Mouse (Mus musculus) layer of hippocampus, adult 18-20 months (tissue): ENCODE data around the gene Atg13. TPM values are rescaled to one million over a fixed set of nuclear protein-coding genes. Genes with fewer than 3 reads are reported as not detected.

Source experiments
- DNase-seq, 2 experiments: peaks; one replicate each; pipeline ENCODE4 v3.0.0; 2022; ENCODE audit warnings: low spot score in 2 of 2
- total RNA-seq, 2 experiments: library from RNA; stranded (reverse); gene quantifications; 2 replicates each; pipeline ENCODE4 v1.2.3; 2021

Gene Atg13
- total RNA-seq, 2 experiments from 2014 or later = 78.0 to 79.6 TPM

DNA sequence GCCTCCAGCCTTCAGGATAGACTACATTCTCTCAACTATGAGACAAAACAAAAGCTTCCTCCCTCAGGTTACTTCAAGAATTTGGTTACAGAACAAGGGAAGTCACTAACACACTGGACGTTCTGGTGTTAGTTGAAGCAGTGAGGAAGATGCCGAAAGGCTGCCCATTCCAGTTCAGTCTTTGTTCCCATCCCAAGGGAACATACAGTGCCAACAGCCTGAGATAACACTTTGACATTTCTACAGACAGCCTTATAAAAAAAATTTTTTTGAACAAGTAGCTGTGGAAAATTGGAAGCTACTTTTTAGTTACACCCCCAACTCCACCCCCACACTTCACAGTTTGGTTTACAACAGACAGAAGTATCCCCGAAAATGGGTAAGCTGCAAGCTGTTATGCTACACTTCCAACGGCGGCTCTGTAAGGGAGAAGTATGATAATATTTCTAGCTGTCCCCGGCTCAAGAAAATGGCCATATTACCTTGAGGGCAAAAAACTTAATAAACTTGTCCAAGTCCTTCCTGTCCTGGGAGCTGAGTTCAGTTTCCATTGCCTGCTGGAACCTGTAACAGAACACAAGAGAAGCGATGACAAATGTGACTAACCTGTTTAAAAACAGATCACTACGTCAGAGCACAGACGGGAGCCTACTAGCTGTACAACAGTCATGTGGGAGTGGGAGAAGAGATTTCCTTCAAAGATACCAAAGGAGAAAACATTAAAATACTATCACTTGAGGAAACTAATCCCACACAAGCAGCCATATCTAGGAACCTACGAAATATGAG, 14.7 kb downstream of the Atg13 start:
- peak; percentile 53 to 78 for DNase-seq

DNA sequence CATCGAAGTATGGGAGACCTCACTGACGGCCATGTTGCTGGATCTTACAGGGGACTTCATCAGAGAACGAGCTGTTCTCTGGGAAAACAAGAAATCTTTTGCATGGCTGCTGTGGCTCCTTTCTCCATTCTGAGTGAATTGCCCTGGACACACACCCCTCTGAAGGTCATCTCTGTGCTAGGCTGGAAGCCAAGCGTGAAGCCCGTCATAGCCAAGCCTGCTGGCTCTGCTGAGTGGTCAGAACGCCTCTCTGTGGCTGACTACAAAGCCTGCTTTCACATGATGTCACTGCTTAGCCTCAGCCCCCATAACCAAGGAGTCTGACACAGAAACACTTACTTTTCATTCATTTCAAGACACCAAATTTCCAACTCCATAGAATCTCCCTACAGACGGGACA, 20.9 kb downstream of the Atg13 start:
- peak in 1 of 2 experiments; percentile 59 for DNase-seq

DNA sequence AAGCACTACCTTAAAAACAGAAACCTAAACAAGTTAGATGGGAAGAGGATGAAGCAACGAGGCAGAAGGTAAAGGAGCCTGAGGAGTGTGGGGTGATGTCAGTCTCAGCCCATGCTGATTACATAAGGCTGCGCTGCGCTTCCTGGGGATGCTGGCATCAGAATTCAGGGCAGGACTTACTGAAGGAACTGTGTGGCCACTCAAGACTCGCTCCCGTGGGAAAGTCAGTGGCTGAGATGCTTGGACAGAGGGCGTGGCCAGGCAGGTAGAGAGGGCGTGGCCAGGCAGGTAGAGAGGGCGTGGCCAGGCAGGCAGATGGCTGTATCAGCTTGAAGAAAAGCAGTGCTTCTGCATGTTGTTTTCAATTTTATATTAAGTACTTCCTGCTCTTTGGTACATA, 26.5 kb downstream of the Atg13 start:
- DNase-seq = no peak

DNA sequence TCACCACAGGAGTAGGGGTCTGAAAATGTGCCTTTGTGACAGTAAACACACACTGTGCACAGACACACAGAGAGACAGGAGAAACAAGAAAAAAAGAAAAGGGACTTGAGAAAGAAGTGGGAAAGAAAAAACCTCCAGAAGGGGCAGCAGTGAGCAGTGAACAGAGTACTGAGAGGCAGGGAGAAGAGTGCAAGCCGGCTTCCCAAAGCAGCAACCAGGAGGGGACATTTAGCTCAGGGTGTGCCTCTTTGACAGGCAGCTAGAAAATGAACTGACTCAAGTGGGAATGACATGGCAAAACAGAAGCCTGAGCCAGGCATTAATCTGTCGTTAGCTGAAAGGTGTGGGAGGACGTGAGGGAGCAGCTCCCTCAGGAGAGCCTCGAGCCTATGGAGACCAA, 27.5 kb downstream of the Atg13 start:
- DNase-seq = peak; percentile 44 to 75

DNA sequence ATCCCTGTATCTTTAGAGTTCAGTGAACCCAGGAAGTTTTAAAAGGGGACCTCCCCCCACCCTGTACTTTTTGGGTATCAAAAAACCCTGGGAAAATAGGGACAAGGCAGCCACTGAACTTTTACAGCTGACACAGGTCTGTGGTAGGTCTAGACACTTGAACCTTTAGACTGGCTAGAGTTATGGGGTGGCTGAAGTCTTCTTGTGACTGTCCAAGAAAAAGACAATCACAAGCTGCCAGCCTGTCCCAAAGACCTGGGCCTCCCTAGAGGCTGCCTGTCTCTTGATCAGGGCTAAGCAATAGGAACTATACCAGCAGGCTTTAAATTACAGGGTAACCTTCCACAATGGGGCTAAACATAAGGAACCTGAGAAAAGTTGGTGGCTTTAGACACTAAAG, 33.4 kb downstream of the Atg13 start:
- no peak for DNase-seq

DNA sequence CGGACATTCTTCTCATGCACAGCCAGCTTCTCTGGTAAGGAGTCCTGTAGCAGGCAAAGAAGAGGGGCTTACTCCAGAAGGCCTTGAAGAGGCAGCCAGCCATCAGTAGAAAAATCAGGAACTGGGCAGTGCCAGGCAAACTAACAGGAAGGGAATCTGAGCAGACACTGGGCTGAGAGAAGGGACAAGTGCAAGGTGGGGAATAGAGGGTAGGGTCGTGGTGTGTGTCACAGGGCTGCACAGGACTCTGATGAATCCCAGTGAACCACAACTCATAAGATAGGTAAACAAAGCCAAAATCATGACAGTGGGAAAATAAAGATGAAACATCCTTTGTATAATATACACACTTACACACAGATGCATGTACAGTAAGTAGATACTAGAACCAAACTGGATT, 34.0 kb downstream of the Atg13 start:
- no peak for DNase-seq

DNA sequence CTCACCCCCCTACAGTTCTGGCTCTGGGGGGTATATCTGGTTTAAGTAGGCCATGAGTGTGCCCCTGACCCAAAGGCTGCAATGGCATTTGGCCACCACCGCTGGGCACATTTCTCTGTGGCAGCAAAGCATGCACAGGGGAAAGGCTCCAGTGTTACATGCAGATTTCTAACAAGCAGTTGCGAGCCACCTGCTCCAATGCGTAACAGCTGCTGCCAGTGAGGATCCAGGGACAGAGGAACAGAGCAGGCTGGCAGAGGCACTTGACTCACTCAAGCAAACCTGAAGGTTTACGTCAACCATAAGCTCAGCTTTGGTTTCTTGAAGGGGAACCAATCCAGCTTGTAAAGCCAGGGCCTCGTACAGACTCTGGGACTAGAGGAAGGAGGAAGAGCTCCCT, 35.5 kb downstream of the Atg13 start:
- peak; percentile 49 to 58 for DNase-seq

DNA sequence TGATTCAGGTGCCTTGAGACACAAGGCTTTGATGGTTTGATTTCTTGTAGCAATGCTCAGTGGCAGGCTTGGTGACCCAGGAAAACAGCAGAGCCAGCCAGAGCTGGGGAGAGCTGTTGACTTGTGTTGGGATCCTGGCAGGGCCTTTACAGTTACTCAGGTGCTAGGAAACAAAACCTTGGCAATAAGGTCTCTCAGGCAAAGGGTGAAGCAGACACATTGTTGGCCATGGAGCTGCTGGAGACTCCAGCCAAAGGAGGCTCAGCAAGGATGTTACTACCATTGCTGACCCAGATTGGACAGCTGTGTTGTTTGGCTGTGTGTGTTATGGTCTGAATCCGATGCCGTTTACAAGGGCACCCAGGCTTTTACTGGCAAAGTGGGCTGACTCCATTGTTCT, 36.8 kb downstream of the Atg13 start:
- no peak for DNase-seq

DNA sequence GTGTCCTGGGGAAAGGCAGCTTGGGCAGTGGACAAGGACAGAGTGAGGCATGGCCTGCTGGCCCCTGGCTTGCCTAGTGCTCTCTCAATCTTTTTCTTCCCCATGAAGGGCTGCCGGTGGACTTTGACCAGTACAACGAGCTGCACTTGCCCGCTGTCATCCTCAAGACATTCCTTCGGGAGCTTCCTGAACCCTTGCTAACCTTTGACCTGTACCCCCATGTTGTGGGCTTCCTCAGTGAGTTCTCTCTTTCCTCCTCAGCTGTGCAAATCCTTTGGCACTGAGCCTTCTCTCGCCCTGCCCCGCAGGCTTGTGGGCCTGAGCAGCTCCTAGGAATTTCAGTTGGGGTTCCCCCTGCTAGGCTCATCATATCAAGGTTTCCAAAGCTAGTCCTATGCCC, 40.3 kb downstream of the Atg13 start:
- no peak for DNase-seq

DNA sequence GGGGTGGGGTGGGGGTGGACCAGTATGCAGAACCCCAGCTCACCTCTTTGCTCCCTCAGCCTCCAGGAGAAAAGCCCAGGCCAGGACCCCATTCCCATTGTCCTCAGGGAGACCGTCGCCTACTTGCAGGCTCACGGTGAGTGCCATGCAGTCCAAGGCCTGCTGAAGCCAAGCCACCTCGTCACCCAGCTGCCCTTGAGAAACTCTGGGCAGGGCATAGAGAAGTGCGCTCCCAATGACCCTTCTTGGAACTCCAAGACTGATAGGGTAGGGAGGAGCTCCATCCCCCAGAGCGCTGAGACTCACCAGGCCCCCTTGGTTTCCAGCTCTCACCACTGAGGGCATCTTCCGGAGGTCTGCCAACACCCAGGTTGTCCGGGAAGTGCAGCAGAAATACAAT, 41.0 kb downstream of the Atg13 start:
- no peak for DNase-seq

DNA sequence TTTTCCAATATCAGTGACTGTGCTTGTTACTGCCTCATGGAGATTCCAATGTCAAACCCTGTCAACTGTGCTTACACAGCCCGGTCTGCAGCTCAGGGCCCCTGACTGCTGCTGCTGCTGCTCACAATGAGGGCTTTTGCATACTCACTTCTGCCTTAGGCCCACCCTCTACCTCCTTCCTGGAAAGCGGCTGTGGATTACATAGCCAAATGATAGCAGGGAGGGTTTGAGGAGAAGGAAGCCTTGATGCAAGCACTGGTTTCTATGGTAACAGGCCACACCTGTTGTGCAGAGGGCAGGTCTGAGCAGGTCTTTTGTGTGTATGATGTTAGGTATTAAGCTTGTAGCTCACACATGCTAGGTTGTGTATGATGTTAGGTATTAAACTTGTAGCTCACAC, 42.6 kb downstream of the Atg13 start:
- DNase-seq = no peak

DNA sequence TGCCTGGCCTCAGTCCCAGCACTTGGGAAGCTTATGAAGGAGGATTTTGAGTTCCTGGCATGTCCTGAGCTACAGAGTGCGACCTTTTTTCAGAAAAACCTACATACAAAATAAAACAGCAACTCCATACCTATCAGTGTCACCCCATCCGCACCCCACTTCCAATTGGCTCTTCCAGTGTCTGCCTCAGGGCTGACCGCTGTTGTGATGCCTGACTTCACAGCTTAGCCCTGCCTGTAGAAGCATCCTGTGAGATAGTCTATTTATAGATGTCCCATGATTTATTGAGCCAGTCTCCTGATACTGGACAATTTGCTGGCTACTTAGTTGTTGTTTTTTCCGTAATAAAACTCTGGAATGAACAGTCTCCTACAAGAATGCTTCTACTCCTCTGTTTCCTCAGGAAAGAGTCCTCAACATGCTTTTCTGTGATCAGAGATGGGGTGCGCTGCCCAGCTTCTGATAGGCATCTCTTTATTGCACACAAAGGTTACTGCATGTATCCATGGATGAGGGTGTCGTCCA, 43.9 kb downstream of the Atg13 start:
- DNase-seq = no peak

DNA sequence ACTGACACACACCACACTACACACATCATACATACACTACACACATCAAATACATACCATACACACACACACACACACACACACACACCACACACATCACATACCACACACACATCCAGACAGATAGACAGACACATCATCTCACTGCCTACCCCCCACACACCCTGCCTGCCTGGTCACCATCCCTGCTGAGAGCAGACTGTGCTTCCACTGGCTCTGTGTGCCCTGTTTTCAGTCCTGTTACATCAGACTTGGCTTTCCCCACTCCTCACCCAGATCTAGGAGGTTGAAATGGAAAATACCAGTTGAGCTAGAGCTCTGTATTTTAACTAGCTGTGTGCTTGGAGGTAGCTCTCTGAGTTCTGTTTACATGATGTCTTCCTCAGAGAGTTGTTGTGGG, 45.6 kb downstream of the Atg13 start:
- DNase-seq = no peak

DNA sequence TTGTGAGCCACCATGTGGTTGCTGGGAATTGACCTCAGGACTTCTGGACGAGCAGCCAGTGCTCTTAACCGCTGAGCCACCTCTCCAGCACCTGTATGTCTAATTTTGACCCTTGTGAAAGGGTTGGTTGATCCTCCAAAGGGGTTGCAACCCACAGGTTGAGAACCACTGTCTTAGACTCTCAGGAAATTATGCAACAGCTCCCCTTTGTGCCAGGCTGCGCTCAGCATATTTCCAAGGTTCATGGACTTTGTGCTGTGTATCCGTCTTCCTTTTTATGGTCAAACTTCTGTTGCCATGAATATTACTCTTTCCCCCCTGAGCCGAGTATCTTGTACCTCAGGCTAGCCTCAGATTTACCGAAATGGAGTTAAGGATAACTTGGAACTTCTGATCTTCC, 49.4 kb downstream of the Atg13 start:
- no peak for DNase-seq

DNA sequence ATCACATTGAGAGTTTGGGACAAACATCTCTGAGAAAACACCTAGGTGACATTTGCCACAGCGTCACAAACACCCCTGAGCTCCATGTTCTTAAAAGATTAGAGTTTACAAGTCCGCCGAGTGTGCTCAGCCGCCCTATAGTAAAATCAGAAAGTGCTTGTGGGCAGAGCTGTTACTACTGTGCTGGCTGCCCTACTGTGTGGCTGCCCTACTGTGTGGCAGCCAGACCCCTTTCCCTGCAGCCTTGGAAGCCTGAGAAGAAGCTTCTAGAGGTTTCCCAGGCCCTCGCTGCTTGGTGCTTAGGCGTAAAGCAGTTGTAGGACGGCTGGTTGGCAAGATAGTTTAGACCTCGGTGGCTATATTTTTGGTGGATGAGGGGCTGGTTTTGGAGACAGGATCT, 50.7 kb downstream of the Atg13 start:
- DNase-seq = no peak

DNA sequence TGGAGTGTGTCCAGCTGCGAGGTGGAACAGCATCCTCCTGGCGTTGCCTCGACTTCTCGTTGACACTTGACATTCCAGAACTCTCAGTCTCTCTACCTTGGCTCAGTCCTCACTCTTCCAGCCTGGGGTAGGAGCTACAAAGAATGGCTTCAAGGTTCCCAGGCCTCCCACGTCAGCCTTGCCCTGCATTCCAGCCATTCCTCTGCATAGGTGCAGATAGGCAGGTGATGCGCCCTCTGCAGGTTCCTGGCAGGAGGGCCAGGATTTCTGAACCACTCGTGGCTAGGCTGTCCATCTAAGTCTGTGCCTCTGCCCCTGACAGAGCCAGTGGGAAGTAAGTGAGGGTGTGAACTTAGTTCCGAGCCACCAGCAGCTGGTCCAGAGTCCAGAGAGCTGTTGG, 53.6 kb downstream of the Atg13 start:
- no peak for DNase-seq

DNA sequence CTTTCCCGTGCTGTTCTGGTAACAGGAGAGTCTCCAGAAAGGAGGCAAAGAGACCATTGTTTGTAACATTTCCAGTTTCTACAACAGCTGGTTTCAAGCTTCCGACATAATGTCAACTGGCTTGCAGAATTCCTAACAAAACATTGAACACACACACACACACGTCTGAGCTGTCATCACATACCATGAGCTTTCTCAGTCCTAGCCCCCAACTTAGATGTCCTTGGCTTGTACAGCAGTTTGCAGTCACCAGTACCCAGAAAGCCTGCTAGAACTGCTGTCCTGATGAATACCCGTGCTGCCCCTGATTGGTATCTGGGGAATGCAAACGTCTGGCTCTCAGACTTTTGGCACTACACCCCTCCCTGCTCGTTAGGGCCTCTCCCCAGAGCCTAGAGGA, 54.5 kb downstream of the Atg13 start:
- DNase-seq = no peak

DNA sequence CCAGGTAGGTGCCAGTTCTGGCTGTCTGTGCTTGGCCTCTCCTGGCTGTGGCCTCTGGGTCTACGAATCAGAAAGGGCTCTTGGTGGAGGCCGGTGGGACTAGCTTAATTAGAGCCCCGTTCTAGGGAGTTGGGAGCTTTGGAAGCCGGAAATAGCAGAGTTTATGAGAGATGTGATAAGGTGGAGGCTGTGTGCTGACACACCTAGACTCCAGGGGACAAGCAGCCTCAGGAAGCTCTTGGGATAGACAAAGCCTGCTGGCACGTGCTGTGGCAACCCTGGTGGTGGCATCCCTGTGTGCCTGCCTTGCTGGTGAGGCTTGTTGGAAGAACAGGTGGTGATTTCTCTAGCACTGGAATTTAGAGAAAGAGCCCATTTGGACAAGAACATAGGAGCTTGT, 55.0 kb downstream of the Atg13 start:
- no peak for DNase-seq

DNA sequence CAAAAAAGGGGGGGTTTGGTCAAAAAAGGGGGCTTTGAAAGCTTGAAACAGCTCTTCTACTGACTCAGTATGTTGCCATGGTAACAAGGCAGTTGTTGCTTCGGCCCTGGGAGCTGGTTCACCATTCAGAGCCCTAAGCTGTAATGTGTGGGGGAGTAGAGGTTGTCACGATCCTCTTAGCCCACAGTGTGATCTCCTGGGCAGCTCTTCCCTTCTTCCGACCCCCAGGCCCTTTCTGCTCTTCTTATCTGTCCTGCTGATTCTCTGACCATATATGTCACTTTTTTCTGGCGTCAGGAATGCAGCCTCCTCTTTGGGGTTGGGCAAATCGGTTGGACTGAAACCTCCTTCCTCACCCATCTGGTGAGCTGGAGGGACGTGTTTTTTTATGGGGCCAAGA, 57.5 kb downstream of the Atg13 start:
- peak; percentile 31 to 40 for DNase-seq

DNA sequence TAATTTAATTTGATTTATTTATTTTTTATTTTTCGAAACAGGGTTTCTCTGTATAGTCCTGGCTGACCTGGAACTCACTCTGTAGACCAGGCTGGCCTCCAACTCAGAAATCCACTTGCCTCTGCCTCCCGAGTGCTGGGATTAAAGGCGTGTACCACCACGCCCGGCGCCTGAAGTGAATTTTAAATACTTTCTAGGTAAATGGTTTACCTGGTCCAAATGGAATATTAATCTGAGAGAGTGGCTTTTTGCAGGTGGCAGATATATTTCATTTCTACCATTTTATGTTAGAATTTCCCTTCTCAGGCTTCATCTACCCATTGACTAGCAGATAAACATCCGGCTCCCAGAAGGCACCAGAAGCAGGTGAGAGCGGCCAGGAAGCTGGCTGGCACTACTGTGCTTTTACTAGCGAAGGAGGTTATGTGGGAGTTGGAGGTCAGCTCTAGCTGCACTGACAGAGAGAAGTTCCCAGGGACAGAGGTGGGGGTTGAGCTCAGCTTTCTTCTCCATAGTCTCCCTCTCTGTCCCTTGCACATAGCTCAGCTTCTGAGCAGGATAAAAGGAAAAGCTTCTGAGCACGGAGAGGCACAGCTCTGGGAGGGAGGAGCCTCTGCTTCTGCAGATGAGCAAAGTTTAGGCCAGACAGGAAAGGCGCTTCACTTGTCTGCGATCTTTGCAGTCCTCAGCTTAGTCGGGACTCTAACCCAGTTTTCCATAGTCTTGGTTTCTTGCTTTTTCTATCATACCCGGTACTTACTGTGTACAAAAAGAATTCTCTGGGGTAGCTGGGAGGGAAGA, 58.7 kb downstream of the Atg13 start:
- DNase-seq = no peak

DNA sequence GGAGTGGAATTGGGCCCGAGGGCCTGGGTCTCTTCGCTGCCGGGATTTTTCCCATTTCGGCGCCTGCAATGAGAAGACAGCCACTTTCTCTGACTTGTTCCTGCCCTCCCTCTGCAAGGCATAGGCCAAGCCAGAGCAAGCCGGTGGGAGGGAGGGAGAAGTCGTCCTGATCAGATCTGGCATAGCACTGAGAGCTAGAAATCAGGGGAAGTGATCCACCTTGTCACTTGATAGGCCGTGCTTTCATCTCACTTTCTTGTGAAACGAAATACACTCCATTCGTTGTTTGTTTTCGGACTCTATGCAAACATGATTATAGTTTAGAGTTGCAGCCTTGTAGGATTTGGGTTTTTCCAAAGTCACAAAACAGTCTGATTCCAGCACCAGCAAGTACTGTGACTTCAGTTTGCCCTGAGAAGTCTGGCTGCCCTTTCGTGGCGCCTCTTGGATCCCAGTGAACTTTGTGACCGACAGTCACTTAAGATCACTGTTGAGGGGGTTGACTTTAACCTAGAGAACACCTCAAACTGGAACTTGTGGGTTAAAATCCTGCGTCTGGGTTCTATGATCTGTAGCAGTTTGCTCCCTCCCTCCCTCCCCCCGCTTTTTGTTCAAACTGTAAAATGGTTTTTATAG, 59.9 kb downstream of the Atg13 start:
- DNase-seq = no peak
